Mouse (Mus musculus): ENCODE measurements around the gene Nectin1.

GRCm38 (mm10) chr9:43847861-43848260 is 104.1 kb downstream of the Nectin1 start:
- TF ChIP-seq POLR2A (IDR thresholded peaks at IDR 0.05; ENCODE audit: extremely low read depth, insufficient read depth, low read length) (no peak), CTCF (IDR thresholded peaks at IDR 0.05; ENCODE audit: low read depth, low read length) (no peak)

Measured in liver, adult 2 months (tissue).